Mouse (Mus musculus): ENCODE measurements at regions not wholly inside any gene's neighbourhood (a gene's known extent, or its start where the extent isn't known, plus 50 kb on each side); places are given as distances from the start of the nearest gene placed in this dataset.
A peak's percentile ranks its signal among the peaks of the same experiment; 100 is the strongest.

GRCm38 (mm10) chr2:57617258-57617657 lies 379.8 kb downstream of the Gpd2 start:
- 0 out of 2 replicates have a peak overlapping the region, but pooled peaks have one; percentile 48 for H3K27ac ChIP-seq
- peak overlapping the region; percentile 38 for H3K4me3 ChIP-seq
- WGBS = 60% methylated on average over 2 of the region's 2 CpGs
- no peaks in the 10 kb centered on the region for H3K36me3 ChIP-seq
- no peaks in the 10 kb centered on the region for H3K9me3 ChIP-seq
- 0 out of 2 replicates have a peak, but pooled peaks have one; percentile 27 for ATAC-seq (ENCODE audit: low FRiP score)
- peak overlapping the region; percentile 61 for H3K4me2 ChIP-seq
- peak overlapping the region; percentile 66 for H3K9ac ChIP-seq
- peaks cover 24% of the 10 kb centered on the region for H3K4me1 ChIP-seq (replicated peaks)
- 0 out of 2 replicates have a peak, but pooled peaks cover 2% of the 10 kb centered on the region for H3K27me3 ChIP-seq

- H3K4me2 ChIP-seq = no peak overlapping the region
- ATAC-seq (ENCODE audit: low FRiP score) = no peak
- H3K36me3 ChIP-seq = no peaks in the 10 kb centered on the region
- H3K4me1 ChIP-seq (replicated peaks) = no peaks in the 10 kb centered on the region
- H3K4me3 ChIP-seq = no peak overlapping the region
- H3K27me3 ChIP-seq = no peaks in the 10 kb centered on the region
- H3K9ac ChIP-seq = no peak overlapping the region
- 68% methylated on average over 2 of the region's 2 CpGs for WGBS
- H3K27ac ChIP-seq = no peak overlapping the region
- no peaks in the 10 kb centered on the region for H3K9me3 ChIP-seq
Measured at GRCm38 (mm10) chr2:57644117-57644516, 353.6 kb upstream of the Galnt5 start.

- no peak overlapping the region for H3K27ac ChIP-seq
- 83% methylated on average over 2 of the region's 2 CpGs for WGBS
- H3K9me3 ChIP-seq = no peaks in the 10 kb centered on the region
- no peaks in the 10 kb centered on the region for H3K4me1 ChIP-seq (replicated peaks)
- no peaks in the 10 kb centered on the region for H3K36me3 ChIP-seq
- H3K9ac ChIP-seq = no peak overlapping the region
- ATAC-seq (ENCODE audit: low FRiP score) = no peak
- H3K4me3 ChIP-seq = no peak overlapping the region
- no peaks in the 10 kb centered on the region for H3K27me3 ChIP-seq
- no peak overlapping the region for H3K4me2 ChIP-seq
Measured at GRCm38 (mm10) chr2:57644541-57644940, 353.1 kb upstream of the Galnt5 start.

- no peak for ATAC-seq (ENCODE audit: low FRiP score)
- Histone ChIP-seq H3K27me3 (no peaks in the 10 kb centered on the region), H3K4me1 (replicated peaks) (no peaks in the 10 kb centered on the region), H3K9ac (no peak overlapping the region), H3K9me3 (no peaks in the 10 kb centered on the region), H3K36me3 (no peaks in the 10 kb centered on the region), H3K4me3 (no peak overlapping the region), H3K4me2 (no peak overlapping the region), H3K27ac (no peak overlapping the region)
- 87% methylated on average over 4 of the region's 4 CpGs for WGBS
Measured at GRCm38 (mm10) chr2:57649002-57649401, 348.7 kb upstream of the Galnt5 start.

- Histone ChIP-seq H3K4me1 (replicated peaks) (no peaks in the 10 kb centered on the region), H3K9ac (no peak overlapping the region), H3K27me3 (no peaks in the 10 kb centered on the region), H3K9me3 (no peaks in the 10 kb centered on the region), H3K27ac (no peak overlapping the region), H3K36me3 (no peaks in the 10 kb centered on the region), H3K4me3 (no peak overlapping the region), H3K4me2 (no peak overlapping the region)
- ATAC-seq (ENCODE audit: low FRiP score) = no peak
- WGBS = 86% methylated on average over 4 of the region's 4 CpGs
Measured at GRCm38 (mm10) chr2:57657409-57657808, 340.3 kb upstream of the Galnt5 start.

GRCm38 (mm10) chr2:57661838-57662237 lies 335.8 kb upstream of the Galnt5 start:
- Histone ChIP-seq H3K4me3 (no peak overlapping the region), H3K9ac (no peak overlapping the region), H3K27me3 (no peaks in the 10 kb centered on the region), H3K9me3 (no peaks in the 10 kb centered on the region), H3K27ac (no peak overlapping the region), H3K4me1 (replicated peaks) (no peaks in the 10 kb centered on the region), H3K36me3 (no peaks in the 10 kb centered on the region), H3K4me2 (no peak overlapping the region)
- no peak for ATAC-seq (ENCODE audit: low FRiP score)
- WGBS = 77% methylated on average over 1 of the region's 1 CpGs

GRCm38 (mm10) chr2:57672007-57672643 lies 325.6 kb upstream of the Galnt5 start:
- WGBS = 55% methylated on average over 3 of the region's 3 CpGs
- H3K27me3 ChIP-seq = no peaks in the 10 kb centered on the region
- H3K4me1 ChIP-seq (replicated peaks) = peaks cover 8% of the 10 kb centered on the region; the same call in 1 of the 2 replicates

GRCm38 (mm10) chr2:57689877-57690276 lies 307.8 kb upstream of the Galnt5 start:
- no peak for ATAC-seq (ENCODE audit: low FRiP score)
- no peak overlapping the region for H3K4me3 ChIP-seq
- 80% methylated on average over 3 of the region's 3 CpGs for WGBS
- H3K4me1 ChIP-seq (replicated peaks) = no peaks in the 10 kb centered on the region
- H3K27ac ChIP-seq = no peak overlapping the region
- no peaks in the 10 kb centered on the region for H3K9me3 ChIP-seq
- no peaks in the 10 kb centered on the region for H3K27me3 ChIP-seq
- H3K9ac ChIP-seq = no peak overlapping the region
- H3K36me3 ChIP-seq = no peaks in the 10 kb centered on the region
- no peak overlapping the region for H3K4me2 ChIP-seq

More at GRCm38 (mm10) chr2:57672007-57672643, 325.6 kb upstream of the Galnt5 start:
- no peaks in the 10 kb centered on the region for H3K36me3 ChIP-seq
- no peak overlapping the region for H3K4me3 ChIP-seq
- ATAC-seq (ENCODE audit: low FRiP score) = peak; percentile 75; the same call in 1 of the 2 replicates
- no peak overlapping the region for H3K9ac ChIP-seq
- H3K9me3 ChIP-seq = no peaks in the 10 kb centered on the region
- H3K4me2 ChIP-seq = no peak overlapping the region
- H3K27ac ChIP-seq = no peak overlapping the region

GRCm38 (mm10) chr2:57696992-57697772 lies 300.5 kb upstream of the Galnt5 start:
- Histone ChIP-seq H3K36me3 (no peaks in the 10 kb centered on the region), H3K27me3 (peaks cover 10% of the 10 kb centered on the region), H3K4me1 (replicated peaks) (peaks cover 18% of the 10 kb centered on the region; the same call in 1 of the 2 replicates), H3K4me2 (peak overlapping the region; percentile 22), H3K9me3 (no peaks in the 10 kb centered on the region), H3K9ac (no peak overlapping the region), H3K4me3 (no peak overlapping the region), H3K27ac (no peak overlapping the region; the same call in 1 of the 2 replicates)
- ATAC-seq (ENCODE audit: low FRiP score) = no peak
- WGBS = 37% methylated on average over 11 of the region's 11 CpGs

- 3% methylated on average over 11 of the region's 11 CpGs for WGBS
- ATAC-seq (ENCODE audit: low FRiP score) = peak; percentile 88
- Histone ChIP-seq H3K4me1 (replicated peaks) (peaks cover 18% of the 10 kb centered on the region; the same call in 1 of the 2 replicates), H3K9ac (peak overlapping the region; percentile 60), H3K36me3 (no peaks in the 10 kb centered on the region), H3K9me3 (no peaks in the 10 kb centered on the region), H3K4me2 (peak overlapping the region; percentile 60), H3K4me3 (peak overlapping the region; percentile 38), H3K27me3 (peaks cover 10% of the 10 kb centered on the region), H3K27ac (no peak overlapping the region)
Measured at GRCm38 (mm10) chr2:57698659-57699061, 299.0 kb upstream of the Galnt5 start.

- peak; percentile 53; the same call in 1 of the 2 replicates for ATAC-seq (ENCODE audit: low FRiP score)
- Histone ChIP-seq H3K27ac (no peak overlapping the region), H3K4me3 (peak overlapping the region; percentile 38), H3K36me3 (no peaks in the 10 kb centered on the region), H3K9ac (peak overlapping the region; percentile 60), H3K9me3 (no peaks in the 10 kb centered on the region), H3K4me1 (replicated peaks) (peaks cover 18% of the 10 kb centered on the region; the same call in 1 of the 2 replicates), H3K27me3 (peaks cover 10% of the 10 kb centered on the region), H3K4me2 (peak overlapping the region; percentile 60)
- 9% methylated on average over 4 of the region's 4 CpGs for WGBS
Measured at GRCm38 (mm10) chr2:57699226-57699625, 298.5 kb upstream of the Galnt5 start.

- no peak overlapping the region for H3K27ac ChIP-seq
- no peak overlapping the region for H3K9ac ChIP-seq
- no peaks in the 10 kb centered on the region for H3K9me3 ChIP-seq
- no peak overlapping the region for H3K4me3 ChIP-seq
- H3K36me3 ChIP-seq = no peaks in the 10 kb centered on the region
- 44% methylated on average over 10 of the region's 10 CpGs for WGBS
- no peaks in the 10 kb centered on the region for H3K4me1 ChIP-seq (replicated peaks)
- no peak overlapping the region for H3K4me2 ChIP-seq
- H3K27me3 ChIP-seq = no peaks in the 10 kb centered on the region
- ATAC-seq (ENCODE audit: low FRiP score) = 0 out of 2 replicates have a peak, but pooled peaks have one; percentile 39
Measured at GRCm38 (mm10) chr2:57716754-57717510, 280.8 kb upstream of the Galnt5 start.
